Mouse (Mus musculus) limb, embryonic 12.5 days (tissue): Measurements from ENCODE around the gene Gm20388. TPM values are rescaled to one million over a fixed set of nuclear protein-coding genes. Genes with fewer than 3 reads are reported as not detected.

Experiments
- ATAC-seq: fragments of 200-750 bp; cut with Nextera tagmentation; 2 replicates; pipeline ENCODE4 v1.8.0; 2017; ENCODE audit warnings: low read depth, moderate TSS enrichment; ENCODE audit not compliant: insufficient number of reproducible peaks, insufficient read depth, low FRiP score, low TSS enrichment
- H3K27ac ChIP-seq: fragments of 300-500 bp; sonication (generic); 2 replicates; pipeline ENCODE4 v1.5.1; 2016; ENCODE audit warnings: mild to moderate bottlenecking, moderate library complexity
- H3K27me3 ChIP-seq: fragments of 300-500 bp; sonication (generic); 2 replicates; pipeline ENCODE4 v1.6.1; 2016; ENCODE audit warnings: mild to moderate bottlenecking, moderate library complexity
- H3K36me3 ChIP-seq: fragments of 300-500 bp; sonication (generic); 2 replicates; pipeline ENCODE4 v1.6.1; 2016; ENCODE audit warnings: mild to moderate bottlenecking, moderate library complexity
- H3K4me1 ChIP-seq: fragments of 300-500 bp; sonication (generic); replicated peaks from 2 replicates; pipeline ENCODE4 v1.6.1; 2016
- H3K4me2 ChIP-seq: fragments of 300-500 bp; sonication (generic); 2 replicates; pipeline ENCODE4 v1.6.1; 2016; ENCODE audit warnings: mild to moderate bottlenecking, moderate library complexity
- H3K4me3 ChIP-seq: fragments of 300-500 bp; sonication (generic); replicated peaks from 2 replicates; pipeline ENCODE4 v1.5.1; 2016; ENCODE audit warnings: mild to moderate bottlenecking
- H3K9ac ChIP-seq: fragments of 300-500 bp; sonication (generic); replicated peaks from 2 replicates; pipeline ENCODE4 v1.6.1; 2016; ENCODE audit warnings: mild to moderate bottlenecking, moderate library complexity
- H3K9me3 ChIP-seq: fragments of 300-500 bp; sonication (generic); 2 replicates; pipeline ENCODE4 v1.6.1; 2016; ENCODE audit warnings: mild to moderate bottlenecking, moderate library complexity
- WGBS: fragments of 180-500 bp; shearing (Covaris S2); methylation state at CpG from one replicate; pipeline ENCODE4 v1.1.7; 2016; 5-methylcytosine and 5-hydroxymethylcytosine counted together
- polyA plus RNA-seq: library from polyadenylated mRNA; unstranded; fragments of >200 nt; fragmentation: Nextera tagmentation; extraction: Ambion mirVana; gene quantifications from 2 replicates; pipeline ENCODE4 v1.2.1, GENCODE M21; 2016

Gm20388 gene
- polyA plus RNA-seq, 1 experiment from 2014 or later, result not detected

DNA sequence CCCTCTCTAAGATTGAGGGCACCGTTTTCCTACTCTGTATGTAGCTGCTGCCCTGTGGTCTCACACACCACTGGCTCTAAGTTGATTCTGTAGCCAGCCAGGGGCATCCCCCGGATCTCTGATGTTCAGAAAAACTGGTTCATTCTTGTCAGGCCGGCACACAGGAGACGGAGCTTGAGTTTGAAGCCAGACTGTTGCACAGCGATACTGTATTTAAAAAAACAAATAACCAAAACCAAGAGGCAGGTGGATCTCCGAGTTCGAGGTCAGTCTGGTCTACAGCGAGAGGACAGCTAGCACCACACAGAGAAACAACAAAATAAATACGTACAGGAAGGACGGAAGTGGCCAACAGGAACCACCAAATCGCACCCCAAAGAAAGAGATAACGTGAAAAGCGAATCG, 3154.2 kb downstream of the Gm20388 start:
- H3K9me3 ChIP-seq, result no peaks in the 10 kb centered on the region
- H3K9ac ChIP-seq, result peak overlapping the region; percentile 93
- peaks cover 23% of the 10 kb centered on the region for H3K4me1 ChIP-seq
- H3K4me2 ChIP-seq, result peak overlapping the region; percentile 66
- peaks cover 18% of the 10 kb centered on the region for H3K36me3 ChIP-seq
- WGBS, result 2% methylated on average over 14 of the region's 14 CpGs
- H3K4me3 ChIP-seq, result peak overlapping the region; percentile 92
- no peaks in the 10 kb centered on the region for H3K27me3 ChIP-seq
- no peak for ATAC-seq
- peak overlapping the region; percentile 93 for H3K27ac ChIP-seq

DNA sequence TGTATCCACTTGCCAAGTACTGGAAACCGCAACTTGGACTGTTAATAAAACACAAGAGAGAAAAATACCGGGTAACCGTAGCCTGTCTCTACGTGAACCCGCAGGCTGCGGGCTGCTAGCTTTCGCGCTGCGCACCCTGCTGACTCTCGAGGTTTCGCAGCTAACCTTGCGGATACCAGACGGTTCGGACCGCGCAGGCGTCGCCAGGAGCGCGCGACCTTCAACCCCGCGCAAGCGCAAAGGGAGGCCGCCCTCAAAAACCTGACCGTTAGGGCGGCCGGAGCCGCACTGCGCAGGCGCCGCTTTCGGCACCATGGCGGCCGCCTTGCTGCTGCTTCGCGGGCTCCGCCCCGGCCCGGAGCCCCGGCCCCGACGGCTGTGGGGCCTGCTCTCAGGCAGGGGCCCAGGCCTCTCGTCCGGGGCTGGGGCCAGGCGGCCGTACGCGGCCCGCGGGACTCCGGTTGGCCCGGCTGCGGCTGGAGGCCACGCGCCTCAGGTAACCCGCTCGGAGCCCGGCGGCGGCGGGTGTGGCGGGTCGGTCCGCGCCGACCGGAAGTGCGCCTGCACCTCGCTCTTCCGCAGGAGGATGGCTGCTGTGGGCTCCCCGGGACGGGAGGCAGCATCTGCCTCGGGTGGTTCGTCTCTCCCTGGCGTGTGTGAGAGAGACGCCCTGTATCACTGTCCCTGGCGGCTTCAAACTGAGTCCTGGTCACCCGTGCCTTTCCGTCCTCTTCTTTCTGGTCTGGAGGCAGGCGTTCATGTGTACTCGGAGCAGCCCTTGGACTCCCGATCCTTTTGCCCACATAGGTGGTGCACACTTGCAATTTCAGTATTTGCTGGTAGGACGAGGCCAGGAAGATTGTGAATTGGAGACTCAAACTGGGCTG, 3154.8 kb downstream of the Gm20388 start:
- no peaks in the 10 kb centered on the region for H3K9me3 ChIP-seq
- H3K36me3 ChIP-seq, result peaks cover 23% of the 10 kb centered on the region
- peak overlapping the region; percentile 93 for H3K9ac ChIP-seq
- H3K27me3 ChIP-seq, result no peaks in the 10 kb centered on the region
- peak overlapping the region; percentile 66 for H3K4me2 ChIP-seq
- peak overlapping the region; percentile 93 for H3K27ac ChIP-seq
- H3K4me1 ChIP-seq, result peaks cover 23% of the 10 kb centered on the region
- under 1% methylated on average over 84 of the region's 84 CpGs for WGBS
- ATAC-seq, result peak; percentile 92
- H3K4me3 ChIP-seq, result peak overlapping the region; percentile 92

DNA sequence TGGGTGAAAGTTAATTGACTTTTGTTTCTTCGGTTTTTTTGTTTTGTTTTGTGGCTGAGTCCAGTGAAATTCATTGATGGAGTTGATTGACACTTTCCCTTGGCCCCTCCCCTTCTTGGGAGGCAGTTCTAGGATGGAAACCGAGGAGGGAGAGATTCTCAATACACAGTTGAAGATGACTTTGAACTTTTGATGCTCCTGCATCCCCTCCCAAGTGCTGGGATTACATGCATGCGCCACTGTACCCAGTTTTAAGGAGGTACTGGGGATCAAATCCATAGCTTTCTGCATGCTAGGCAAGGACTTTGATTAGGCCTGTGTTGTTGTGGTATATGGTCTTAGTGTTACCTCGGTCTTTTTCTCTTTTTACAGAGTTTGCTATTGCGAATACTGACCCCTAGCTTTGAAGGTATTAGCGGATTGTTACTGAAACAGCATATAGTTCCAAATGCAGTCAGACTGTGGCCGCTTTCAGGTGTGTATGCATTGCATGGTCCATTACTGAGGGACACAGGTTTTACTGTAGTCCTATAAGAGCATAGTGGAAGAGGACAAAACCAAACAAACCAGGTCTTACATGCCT, 3155.6 kb downstream of the Gm20388 start:
- H3K9me3 ChIP-seq, result no peaks in the 10 kb centered on the region
- peaks cover 23% of the 10 kb centered on the region for H3K4me1 ChIP-seq
- H3K4me3 ChIP-seq, result peak overlapping the region; percentile 92
- peak overlapping the region; percentile 93 for H3K27ac ChIP-seq
- ATAC-seq, result no peak
- peak overlapping the region; percentile 66 for H3K4me2 ChIP-seq
- WGBS, result 37% methylated on average over 7 of the region's 7 CpGs
- H3K27me3 ChIP-seq, result no peaks in the 10 kb centered on the region
- H3K36me3 ChIP-seq, result peaks cover 28% of the 10 kb centered on the region
- H3K9ac ChIP-seq, result peak overlapping the region; percentile 93

DNA sequence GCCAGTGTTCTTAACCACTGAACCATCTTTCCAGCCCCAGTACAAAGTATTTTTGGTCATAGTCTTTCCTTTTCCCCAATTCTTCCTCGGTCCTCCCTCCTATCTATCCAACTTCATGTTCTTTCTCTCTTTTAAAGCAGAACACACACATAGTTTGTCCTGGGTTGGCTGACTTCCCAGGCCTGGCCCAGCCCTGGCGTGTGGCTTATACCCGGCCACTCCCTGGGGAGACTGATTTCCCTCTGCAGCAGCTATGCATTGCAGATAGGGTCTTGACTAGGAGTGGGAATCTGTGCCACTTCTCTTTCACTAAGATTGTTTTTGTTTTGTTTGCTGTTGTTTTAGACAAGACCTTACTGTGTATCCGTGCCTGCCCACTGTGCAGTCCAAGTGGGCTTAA, 3160.5 kb downstream of the Gm20388 start:
- H3K4me3 ChIP-seq, result no peak overlapping the region
- WGBS, result 83% methylated on average over 4 of the region's 4 CpGs
- peaks cover 11% of the 10 kb centered on the region for H3K4me1 ChIP-seq
- H3K36me3 ChIP-seq, result peaks cover 77% of the 10 kb centered on the region
- ATAC-seq, result no peak
- no peaks in the 10 kb centered on the region for H3K9me3 ChIP-seq
- no peak overlapping the region for H3K4me2 ChIP-seq
- H3K27ac ChIP-seq, result no peak overlapping the region
- no peaks in the 10 kb centered on the region for H3K27me3 ChIP-seq
- H3K9ac ChIP-seq, result no peak overlapping the region

DNA sequence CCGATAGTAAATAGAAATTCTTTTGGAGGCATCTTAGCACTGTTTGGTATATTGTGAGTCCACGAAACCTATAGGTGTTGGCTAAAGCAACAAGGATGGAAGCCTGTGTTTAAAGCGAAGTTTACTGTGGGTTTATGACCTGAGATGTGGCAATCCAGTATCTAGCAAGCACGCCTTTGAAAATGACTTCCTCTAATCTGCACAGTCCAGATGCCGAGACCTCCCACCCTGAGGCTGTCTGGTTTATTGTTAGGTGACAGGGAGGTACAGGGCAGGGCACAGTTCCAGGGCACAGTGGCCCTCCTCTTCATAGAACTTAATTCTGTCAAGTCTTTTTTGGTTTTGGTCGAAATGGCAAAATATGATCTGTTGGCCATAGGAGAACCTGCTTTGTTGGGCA, 3166.6 kb downstream of the Gm20388 start:
- no peaks in the 10 kb centered on the region for H3K27me3 ChIP-seq
- ATAC-seq, result no peak
- no peak overlapping the region for H3K27ac ChIP-seq
- peaks cover 95% of the 10 kb centered on the region for H3K36me3 ChIP-seq
- H3K9ac ChIP-seq, result no peak overlapping the region
- H3K4me1 ChIP-seq, result no peaks in the 10 kb centered on the region
- no peak overlapping the region for H3K4me3 ChIP-seq
- H3K4me2 ChIP-seq, result no peak overlapping the region
- WGBS, result 84% methylated on average over 6 of the region's 6 CpGs
- H3K9me3 ChIP-seq, result no peaks in the 10 kb centered on the region

DNA sequence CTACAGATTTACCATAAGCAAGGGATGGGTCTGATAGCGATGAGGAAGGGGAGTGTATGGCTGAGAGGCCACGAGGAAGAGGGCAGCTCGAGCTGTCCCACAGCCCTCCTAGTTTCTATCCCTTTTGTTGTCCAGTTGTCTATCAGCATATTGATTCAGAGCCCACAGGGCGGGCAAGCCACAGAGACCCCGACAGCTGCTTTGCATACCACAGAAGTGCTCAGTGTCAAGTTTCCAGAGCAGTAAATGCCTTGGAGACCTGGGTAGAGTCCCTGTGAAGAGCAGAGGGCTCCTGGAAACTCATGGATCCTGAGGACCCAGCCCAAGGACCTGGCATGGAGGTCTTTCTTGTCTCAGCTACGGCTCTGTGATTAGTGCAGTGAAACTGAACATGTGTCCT, 3172.4 kb downstream of the Gm20388 start:
- Histone ChIP-seq H3K4me3 (no peak overlapping the region), H3K27me3 (no peaks in the 10 kb centered on the region), H3K9me3 (no peaks in the 10 kb centered on the region), H3K36me3 (peaks cover 95% of the 10 kb centered on the region), H3K27ac (no peak overlapping the region), H3K9ac (no peak overlapping the region), H3K4me1 (no peaks in the 10 kb centered on the region), H3K4me2 (no peak overlapping the region)
- 82% methylated on average over 6 of the region's 6 CpGs for WGBS
- ATAC-seq, result no peak

DNA sequence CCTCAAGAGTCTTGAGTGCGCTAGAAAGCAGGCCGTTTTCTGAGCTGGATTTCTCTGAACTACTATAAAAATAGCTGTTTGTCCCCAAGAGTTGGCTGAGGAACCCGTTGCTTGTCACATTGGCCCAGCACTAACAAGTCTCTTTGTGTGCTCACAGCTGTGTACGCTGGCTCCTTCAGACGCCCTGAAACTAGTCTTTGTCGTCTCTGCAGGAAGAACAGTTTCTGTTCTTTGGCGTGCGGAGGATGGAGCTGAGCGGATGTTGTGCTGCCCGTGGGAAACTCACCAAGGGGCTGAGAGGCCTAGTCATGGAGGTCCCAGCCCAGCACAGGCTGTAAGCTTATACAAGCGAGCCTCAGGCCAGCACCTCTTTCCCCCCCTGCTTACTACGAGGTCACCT, 3173.0 kb downstream of the Gm20388 start:
- no peak overlapping the region for H3K4me2 ChIP-seq
- H3K36me3 ChIP-seq, result peaks cover 99% of the 10 kb centered on the region
- H3K27me3 ChIP-seq, result no peaks in the 10 kb centered on the region
- 94% methylated on average over 12 of the region's 12 CpGs for whole genome bisulfite sequencing
- H3K9me3 ChIP-seq, result no peaks in the 10 kb centered on the region
- no peak for ATAC-seq
- H3K4me1 ChIP-seq, result no peaks in the 10 kb centered on the region
- H3K27ac ChIP-seq, result no peak overlapping the region
- no peak overlapping the region for H3K9ac ChIP-seq
- H3K4me3 ChIP-seq, result no peak overlapping the region

DNA sequence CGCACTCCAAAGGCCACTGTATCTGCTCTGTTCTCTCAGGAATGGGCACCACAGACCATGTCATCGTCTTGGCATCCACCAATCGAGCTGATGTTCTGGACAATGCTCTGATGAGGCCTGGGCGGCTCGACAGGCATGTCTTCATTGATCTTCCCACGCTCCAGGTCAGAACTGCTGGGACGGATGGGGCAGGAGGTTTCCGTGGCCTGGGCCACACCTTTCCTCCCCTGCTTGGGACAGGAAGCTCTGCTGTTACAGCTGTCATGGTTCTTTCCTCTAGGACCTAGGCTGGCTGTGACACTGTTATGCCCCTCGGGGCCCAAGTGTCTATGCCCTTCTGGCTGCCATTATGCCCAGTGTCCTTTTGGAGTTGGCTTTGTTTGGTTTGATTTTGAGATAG, 3176.6 kb downstream of the Gm20388 start:
- H3K27ac ChIP-seq, result no peak overlapping the region
- no peaks in the 10 kb centered on the region for H3K27me3 ChIP-seq
- no peak overlapping the region for H3K4me3 ChIP-seq
- H3K4me1 ChIP-seq, result no peaks in the 10 kb centered on the region
- H3K36me3 ChIP-seq, result peaks cover 99% of the 10 kb centered on the region
- ATAC-seq, result no peak
- 91% methylated on average over 9 of the region's 9 CpGs for WGBS
- H3K4me2 ChIP-seq, result no peak overlapping the region
- H3K9me3 ChIP-seq, result no peaks in the 10 kb centered on the region
- no peak overlapping the region for H3K9ac ChIP-seq

DNA sequence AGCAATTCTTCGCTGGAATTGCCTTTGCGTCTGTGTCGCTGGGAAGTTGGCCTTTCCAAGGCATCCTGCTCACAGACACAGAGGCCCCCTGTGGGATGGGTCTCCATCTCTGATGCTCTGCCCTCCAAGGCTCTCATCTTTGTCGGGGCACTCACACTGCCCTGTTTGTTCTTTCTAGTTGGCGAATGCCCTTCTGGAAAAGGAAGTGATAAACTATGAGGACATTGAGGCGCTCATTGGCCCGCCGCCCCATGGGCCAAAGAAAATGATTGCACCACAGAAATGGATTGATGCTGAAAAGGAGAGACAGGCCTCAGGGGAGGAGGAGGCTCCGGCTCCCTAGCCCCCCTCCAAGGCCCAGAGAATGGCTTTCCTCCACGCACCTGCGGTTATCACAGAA, 3186.6 kb downstream of the Gm20388 start:
- Histone ChIP-seq H3K27ac (no peak overlapping the region), H3K4me1 (0 out of 2 replicates have a peak, but pooled peaks cover 2% of the 10 kb centered on the region), H3K27me3 (no peaks in the 10 kb centered on the region), H3K4me3 (no peak overlapping the region), H3K9me3 (no peaks in the 10 kb centered on the region), H3K36me3 (peaks cover 53% of the 10 kb centered on the region), H3K4me2 (no peak overlapping the region), H3K9ac (no peak overlapping the region)
- ATAC-seq, result no peak
- 88% methylated on average over 11 of the region's 11 CpGs for WGBS

DNA sequence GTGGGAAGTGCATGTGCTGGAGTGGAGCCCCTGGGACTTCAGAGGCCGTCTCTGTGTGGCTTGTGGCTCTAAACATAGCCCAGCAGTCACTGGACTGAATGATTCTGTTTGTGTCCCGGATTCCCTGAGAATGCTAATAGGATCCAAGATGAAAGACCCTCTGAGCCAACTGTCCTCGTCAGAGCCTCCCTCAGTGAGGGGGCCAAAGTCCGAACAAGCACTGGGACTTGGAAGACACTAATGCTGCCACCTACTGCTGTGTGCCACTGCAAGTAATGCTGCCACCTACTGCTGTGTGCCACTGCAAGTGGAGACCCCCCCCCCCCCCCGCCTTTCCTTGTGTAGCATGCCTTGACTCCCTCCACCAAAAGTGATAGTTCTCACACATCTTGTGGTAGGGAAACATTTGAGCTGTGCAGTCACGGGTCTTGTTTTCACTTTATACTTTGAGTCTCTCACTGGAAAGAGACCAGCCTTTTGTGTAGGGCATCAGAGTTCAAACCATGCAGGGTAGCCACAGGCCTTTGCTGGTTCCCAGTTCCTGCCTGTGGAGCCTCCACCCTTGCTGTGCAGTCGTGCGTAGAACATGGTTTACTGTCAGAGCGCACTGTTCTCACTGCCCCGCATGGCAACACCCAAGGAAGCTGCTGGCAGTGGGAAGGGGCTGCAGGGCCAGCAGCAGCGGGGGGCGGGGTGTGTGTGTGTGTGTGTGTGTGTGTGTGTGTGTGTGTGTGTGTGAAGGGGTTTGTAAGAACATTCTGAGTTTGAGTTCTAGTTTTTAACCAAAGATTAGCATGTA, 3187.3 kb downstream of the Gm20388 start:
- whole genome bisulfite sequencing, result 80% methylated on average over 12 of the region's 12 CpGs
- Histone ChIP-seq H3K36me3 (peaks cover 49% of the 10 kb centered on the region), H3K4me2 (no peak overlapping the region), H3K4me3 (no peak overlapping the region), H3K27ac (no peak overlapping the region), H3K4me1 (0 out of 2 replicates have a peak, but pooled peaks cover 2% of the 10 kb centered on the region), H3K27me3 (no peaks in the 10 kb centered on the region), H3K9me3 (no peaks in the 10 kb centered on the region), H3K9ac (no peak overlapping the region)
- no peak for ATAC-seq

DNA sequence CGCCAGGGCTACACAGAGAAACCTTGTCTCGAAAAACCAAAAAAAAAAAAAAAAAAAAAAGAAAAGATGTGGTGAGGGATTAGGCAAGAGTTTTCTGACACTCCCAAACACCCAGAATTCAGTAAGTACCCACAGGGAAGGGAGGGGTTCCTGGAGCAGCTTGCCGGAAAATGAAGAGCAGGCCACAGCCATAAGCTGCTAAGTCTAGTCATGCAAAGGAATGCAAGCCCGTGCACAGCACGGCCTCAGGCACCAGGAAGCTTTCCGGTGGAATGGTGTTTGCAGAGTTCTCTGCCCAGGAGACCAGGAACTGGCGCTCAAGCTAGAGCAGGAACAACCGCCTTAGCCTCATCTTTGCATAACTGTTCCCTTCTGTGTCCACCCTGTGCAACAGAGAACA, 3189.6 kb downstream of the Gm20388 start:
- 50% methylated on average over 8 of the region's 8 CpGs for WGBS
- peak overlapping the region; percentile 35 for H3K27ac ChIP-seq

More for the DNA sequence above, 3189.6 kb downstream of the Gm20388 start:
- no peak for ATAC-seq
- no peak overlapping the region for H3K4me2 ChIP-seq
- no peaks in the 10 kb centered on the region for H3K9me3 ChIP-seq
- H3K4me3 ChIP-seq, result no peak overlapping the region
- H3K9ac ChIP-seq, result no peak overlapping the region
- peaks cover 49% of the 10 kb centered on the region for H3K36me3 ChIP-seq
- no peaks in the 10 kb centered on the region for H3K27me3 ChIP-seq
- H3K4me1 ChIP-seq, result peaks cover 12% of the 10 kb centered on the region
